Mouse (Mus musculus) forebrain, embryonic 16.5 days (tissue): ENCODE results near the gene Scgb1c1. TPM values are rescaled to one million over a fixed set of nuclear protein-coding genes. Genes with fewer than 3 reads are reported as not detected.
"Not testable (repeated sequence)": the region's sequence is repeated elsewhere in the genome, so short reads cannot be mapped to it uniquely, and the experiment has no call there.

Source experiments
- ATAC-seq: fragments of 200-750 bp; cut with Nextera tagmentation; 2 replicates; pipeline ENCODE4 v1.8.0; 2017; ENCODE audit warnings: mild to moderate bottlenecking, moderate library complexity
- H3K27ac ChIP-seq: fragments of 300-500 bp; sonication (generic); 2 replicates; pipeline ENCODE4 v1.5.1; 2014; ENCODE audit warnings: low read length, control low read depth
- H3K27me3 ChIP-seq: fragments of 300-500 bp; sonication (generic); replicated peaks from 2 replicates; pipeline ENCODE4 v1.6.1; 2014; ENCODE audit warnings: low read length; ENCODE audit not compliant: control insufficient read depth, insufficient read depth
- H3K36me3 ChIP-seq: fragments of 300-500 bp; sonication (generic); 2 replicates; pipeline ENCODE4 v1.6.1; 2014; ENCODE audit not compliant: control insufficient read depth, insufficient read depth
- H3K4me1 ChIP-seq: fragments of 300-500 bp; sonication (generic); replicated peaks from 2 replicates; pipeline ENCODE4 v1.6.1; 2014; ENCODE audit warnings: low read length; ENCODE audit not compliant: control insufficient read depth, insufficient read depth
- H3K4me2 ChIP-seq: fragments of 300-500 bp; sonication (generic); 2 replicates; pipeline ENCODE4 v1.6.1; 2014; ENCODE audit warnings: mild to moderate bottlenecking, low read length, control low read depth
- H3K4me3 ChIP-seq: fragments of 300-500 bp; sonication (generic); replicated peaks from 2 replicates; pipeline ENCODE4 v1.5.1; 2014; ENCODE audit warnings: mild to moderate bottlenecking, low read length, control low read depth
- H3K9ac ChIP-seq: fragments of 300-500 bp; sonication (generic); replicated peaks from 2 replicates; pipeline ENCODE4 v1.6.1; 2014; ENCODE audit warnings: low read depth, low read length, control low read depth
- H3K9me3 ChIP-seq: fragments of 300-500 bp; sonication (generic); 2 replicates; pipeline ENCODE4 v1.6.1; 2016; ENCODE audit warnings: low read length; ENCODE audit not compliant: control insufficient read depth
- WGBS: fragments of 180-500 bp; shearing (Covaris S2); extraction: QIAGEN DNeasy Blood & Tissue Kit; methylation state at CpG from one replicate; pipeline ENCODE4 v1.1.7; 2014; 5-methylcytosine and 5-hydroxymethylcytosine counted together
- polyA plus RNA-seq: library from polyadenylated mRNA; unstranded; fragments of >200 nt; fragmentation: Nextera tagmentation; extraction: Ambion mirVana; gene quantifications from 2 replicates; pipeline ENCODE4 v1.2.1, GENCODE M21; 2015

Scgb1c1 gene
- polyA plus RNA-seq, 1 experiment from 2014 or later = not detected

DNA sequence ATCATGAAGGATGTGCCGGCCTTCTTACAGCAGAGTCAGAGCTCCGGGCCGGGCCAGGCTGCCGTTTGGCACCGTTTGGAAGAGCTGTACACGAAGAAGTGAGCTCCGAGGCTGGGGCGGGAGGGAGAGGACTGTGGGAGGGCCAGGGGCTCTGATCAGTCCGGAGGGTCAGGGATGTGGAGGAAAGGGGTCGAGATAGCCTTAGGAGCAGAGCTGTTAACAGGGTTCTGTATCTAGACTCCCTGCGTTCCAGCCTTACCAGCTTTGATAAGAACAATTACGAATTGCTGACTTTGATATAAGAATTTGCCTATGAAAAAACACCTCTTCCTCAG lies 37.1 kb downstream of the Scgb1c1 start:
- peak overlapping the region; percentile 59 for H3K4me3 ChIP-seq
- peaks cover 13% of the 10 kb centered on the region for H3K36me3 ChIP-seq
- peaks cover 9% of the 10 kb centered on the region for H3K4me1 ChIP-seq
- H3K9ac ChIP-seq = peak overlapping the region; percentile 68
- no peak; the same call in 1 of the 2 replicates for ATAC-seq
- H3K9me3 ChIP-seq = no peaks in the 10 kb centered on the region
- H3K27ac ChIP-seq = peak overlapping the region; percentile 49
- no peaks in the 10 kb centered on the region for H3K27me3 ChIP-seq
- WGBS = 0% methylated on average over 12 of the region's 12 CpGs
- peak overlapping the region; percentile 78 for H3K4me2 ChIP-seq

DNA sequence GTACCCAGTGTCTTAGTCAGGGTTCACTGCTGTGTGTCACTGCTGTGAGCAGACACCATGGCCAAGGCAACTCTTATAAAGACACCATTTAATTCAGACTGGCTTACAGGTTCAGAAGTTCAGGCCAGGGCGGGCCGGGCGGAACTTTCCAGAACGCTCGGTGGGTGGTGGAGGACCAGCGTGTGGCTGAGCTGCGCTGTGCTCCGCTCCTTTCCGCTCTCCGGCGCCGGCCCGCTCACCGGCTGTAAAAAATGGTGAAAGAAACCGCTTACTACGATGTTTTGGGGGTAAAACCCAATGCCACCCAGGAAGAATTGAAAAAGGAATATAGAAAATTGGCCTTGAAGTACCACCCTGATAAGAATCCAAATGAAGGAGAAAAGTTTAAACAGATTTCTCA lies 45.3 kb downstream of the Scgb1c1 start:
- H3K36me3 ChIP-seq = peaks cover 41% of the 10 kb centered on the region
- not testable (repeated sequence) for H3K4me2 ChIP-seq, H3K9ac ChIP-seq, H3K27ac ChIP-seq, ATAC-seq, H3K27me3 ChIP-seq, H3K9me3 ChIP-seq, H3K4me1 ChIP-seq, H3K4me3 ChIP-seq
- WGBS = 95% methylated on average over 16 of the region's 16 CpGs

- Histone ChIP-seq H3K27ac (no peak overlapping the region), H3K4me2 (no peak overlapping the region), H3K4me3 (no peak overlapping the region), H3K9me3 (no peaks in the 10 kb centered on the region), H3K4me1 (no peaks in the 10 kb centered on the region), H3K36me3 (peaks cover 34% of the 10 kb centered on the region), H3K9ac (no peak overlapping the region), H3K27me3 (no peaks in the 10 kb centered on the region)
- 81% methylated on average over 7 of the region's 7 CpGs for WGBS
- ATAC-seq = no peak
These were observed 48.7 kb downstream of the Scgb1c1 start for GRCm38 (mm10) chr7:140894031-140894430.

GRCm38 (mm10) chr7:140894611-140895010 lies 49.3 kb downstream of the Scgb1c1 start:
- peaks cover 29% of the 10 kb centered on the region for H3K36me3 ChIP-seq
- no peak overlapping the region for H3K27ac ChIP-seq
- 93% methylated on average over 3 of the region's 3 CpGs for WGBS
- no peak overlapping the region for H3K4me3 ChIP-seq
- H3K27me3 ChIP-seq = no peaks in the 10 kb centered on the region
- no peak overlapping the region for H3K4me2 ChIP-seq
- no peaks in the 10 kb centered on the region for H3K9me3 ChIP-seq
- H3K4me1 ChIP-seq = no peaks in the 10 kb centered on the region
- no peak overlapping the region for H3K9ac ChIP-seq
- ATAC-seq = no peak

Other genes with a start within 250 kb of the Scgb1c1 start
- 0.03 TPM in 1 of 2 replicates, not detected in the other for gene Olfr46, start 244.3 kb upstream of the Scgb1c1 start, polyA plus RNA-seq
- gene Olfr61, start 216.6 kb upstream of the Scgb1c1 start, polyA plus RNA-seq = not detected in 2 replicates
- not detected in 2 replicates for gene Olfr53, start 199.1 kb upstream of the Scgb1c1 start, polyA plus RNA-seq
- not detected in 2 replicates for gene Olfr539, start 185.6 kb upstream of the Scgb1c1 start, polyA plus RNA-seq
- gene Olfr45, start 163.6 kb upstream of the Scgb1c1 start, polyA plus RNA-seq = not detected in 2 replicates
- gene Olfr541, start 148.3 kb upstream of the Scgb1c1 start, polyA plus RNA-seq = not detected in 2 replicates
- gene Cyp2e1, start 81.8 kb upstream of the Scgb1c1 start, polyA plus RNA-seq = not detected in 2 replicates
- gene Syce1, start 57.7 kb upstream of the Scgb1c1 start, polyA plus RNA-seq = 0.34 and 0.40 TPM in 2 replicates
- 9.5 and 15.3 TPM in 2 replicates for gene Zfp941, start 23.4 kb upstream of the Scgb1c1 start, polyA plus RNA-seq
- not detected in 2 replicates for gene Urah, start 10.5 kb upstream of the Scgb1c1 start, polyA plus RNA-seq
- gene Odf3, start 2.3 kb downstream of the Scgb1c1 start, polyA plus RNA-seq = not detected in 2 replicates
- gene Gm45785, start 10.8 kb downstream of the Scgb1c1 start, polyA plus RNA-seq = not detected in 2 replicates
- gene Ric8a, start 11.4 kb downstream of the Scgb1c1 start, polyA plus RNA-seq = 91.2 and 101 TPM in 2 replicates
- 35.6 and 40.4 TPM in 2 replicates for gene Bet1l, start 12.0 kb downstream of the Scgb1c1 start, polyA plus RNA-seq
- gene Psmd13, start 36.4 kb downstream of the Scgb1c1 start, polyA plus RNA-seq = 272 and 303 TPM in 2 replicates
- 29.5 and 38.5 TPM in 2 replicates for gene Sirt3, start 36.8 kb downstream of the Scgb1c1 start, polyA plus RNA-seq
- gene Cox8b, start 54.9 kb downstream of the Scgb1c1 start, polyA plus RNA-seq = not detected in 2 replicates
- gene Nlrp6, start 75.4 kb downstream of the Scgb1c1 start, polyA plus RNA-seq = 0.68 and 0.71 TPM in 2 replicates
- gene Pgghg, start 95.8 kb downstream of the Scgb1c1 start, polyA plus RNA-seq = 8.9 and 10.1 TPM in 2 replicates
- gene Ifitm5, start 104.7 kb downstream of the Scgb1c1 start, polyA plus RNA-seq = 0.38 and 2.1 TPM in 2 replicates
- not detected in 2 replicates for gene Gm45717, start 110.4 kb downstream of the Scgb1c1 start, polyA plus RNA-seq
- gene Ifitm2, start 110.4 kb downstream of the Scgb1c1 start, polyA plus RNA-seq = 126 and 150 TPM in 2 replicates
- gene Ifitm1, start 121.7 kb downstream of the Scgb1c1 start, polyA plus RNA-seq = 9.0 and 11.2 TPM in 2 replicates
- gene Ifitm3, start 165.2 kb downstream of the Scgb1c1 start, polyA plus RNA-seq = 21.0 and 26.1 TPM in 2 replicates
- gene Ifitm6, start 172.4 kb downstream of the Scgb1c1 start, polyA plus RNA-seq = 0.40 and 0.57 TPM in 2 replicates
- not detected in 2 replicates for gene Gm17387, start 183.6 kb downstream of the Scgb1c1 start, polyA plus RNA-seq
- 45.4 and 53.0 TPM in 2 replicates for gene B4galnt4, start 215.6 kb downstream of the Scgb1c1 start, polyA plus RNA-seq
- 0.17 TPM in 1 of 2 replicates, not detected in the other for gene Pkp3, start 232.7 kb downstream of the Scgb1c1 start, polyA plus RNA-seq